Mouse (Mus musculus) hindbrain, embryonic 16.5 days (tissue): ENCODE data around the gene Ly6g5c. TPM values are rescaled to one million over a fixed set of nuclear protein-coding genes. Genes with fewer than 3 reads are reported as not detected.

Experiments used
- ATAC-seq: fragments of 200-750 bp; cut with Nextera tagmentation; 2 replicates; pipeline ENCODE4 v1.8.0; 2017; ENCODE audit warnings: moderate TSS enrichment, moderate library complexity
- H3K27ac ChIP-seq: fragments of 300-500 bp; sonication (generic); 2 replicates; pipeline ENCODE4 v1.5.1; 2014; ENCODE audit warnings: low read depth, mild to moderate bottlenecking, control low read depth, low read length, moderate library complexity
- H3K27me3 ChIP-seq: fragments of 300-500 bp; sonication (generic); replicated peaks from 2 replicates; pipeline ENCODE4 v1.6.1; 2014; ENCODE audit warnings: low read length; ENCODE audit not compliant: control insufficient read depth, insufficient read depth
- H3K36me3 ChIP-seq: fragments of 300-500 bp; sonication (generic); 2 replicates; pipeline ENCODE4 v1.6.1; 2014; ENCODE audit warnings: mild to moderate bottlenecking, low read length, moderate library complexity, mixed read lengths; ENCODE audit not compliant: control insufficient read depth, insufficient read depth
- H3K4me1 ChIP-seq: fragments of 300-500 bp; sonication (generic); 2 replicates; pipeline ENCODE4 v1.6.1; 2014; ENCODE audit warnings: low read depth, low read length; ENCODE audit not compliant: control insufficient read depth, insufficient read depth
- H3K4me2 ChIP-seq: fragments of 300-500 bp; sonication (generic); 2 replicates; pipeline ENCODE4 v1.6.1; 2014; ENCODE audit warnings: mild to moderate bottlenecking, low read length, control low read depth, moderate library complexity
- H3K4me3 ChIP-seq: fragments of 300-500 bp; sonication (generic); 2 replicates; pipeline ENCODE4 v1.5.1; 2014; ENCODE audit warnings: mild to moderate bottlenecking, low read length, control low read depth, moderate library complexity
- H3K9ac ChIP-seq: fragments of 300-500 bp; sonication (generic); 2 replicates; pipeline ENCODE4 v1.6.1; 2014; ENCODE audit warnings: low read depth, mild to moderate bottlenecking, control low read depth, low read length, moderate library complexity
- H3K9me3 ChIP-seq: fragments of 300-500 bp; sonication (generic); 2 replicates; pipeline ENCODE4 v1.6.1; 2014; ENCODE audit warnings: mild to moderate bottlenecking, low read length, moderate library complexity; ENCODE audit not compliant: control insufficient read depth
- WGBS: fragments of 180-500 bp; shearing (Covaris S2); extraction: QIAGEN DNeasy Blood & Tissue Kit; methylation state at CpG from one replicate; pipeline ENCODE4 v1.1.7; 2014; 5-methylcytosine and 5-hydroxymethylcytosine counted together
- polyA plus RNA-seq: library from polyadenylated mRNA; unstranded; fragments of >200 nt; fragmentation: Nextera tagmentation; extraction: Ambion mirVana; gene quantifications from 2 replicates; pipeline ENCODE4 v1.2.1, GENCODE M21; 2015

Ly6g5c gene
- polyA plus RNA-seq, 1 experiment from 2014 or later: not detected

DNA sequence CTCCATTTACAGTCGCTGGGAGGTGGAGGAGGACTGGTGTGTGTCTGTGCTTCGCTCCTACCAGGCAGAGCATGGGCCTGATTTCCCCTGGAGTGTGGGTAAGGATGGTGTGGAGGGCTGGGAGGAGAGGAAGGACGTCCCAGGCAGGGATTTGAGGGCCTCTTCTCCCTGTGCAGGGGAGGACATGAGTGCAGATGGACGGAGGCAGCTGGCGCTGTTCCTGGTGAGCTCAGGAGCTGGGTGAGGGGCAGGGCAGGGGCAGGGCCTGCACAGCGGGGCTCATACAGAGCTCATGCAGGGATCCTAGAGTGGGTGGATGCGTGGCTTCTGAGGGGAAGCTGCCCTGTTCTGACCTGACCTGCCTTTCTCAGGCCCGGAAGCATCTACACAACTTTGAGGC is 5.8 kb upstream of the Ly6g5c start:
- 71% methylated on average over 8 of the region's 8 CpGs for WGBS
- H3K27me3 ChIP-seq: no peaks in the 10 kb centered on the region
- H3K4me3 ChIP-seq: no peak overlapping the region
- ATAC-seq: no peak
- peaks cover 3% of the 10 kb centered on the region for H3K4me1 ChIP-seq
- H3K36me3 ChIP-seq: peaks cover 45% of the 10 kb centered on the region
- H3K9ac ChIP-seq: no peak overlapping the region
- no peak overlapping the region for H3K4me2 ChIP-seq
- H3K27ac ChIP-seq: no peak overlapping the region
- H3K9me3 ChIP-seq: no peaks in the 10 kb centered on the region

DNA sequence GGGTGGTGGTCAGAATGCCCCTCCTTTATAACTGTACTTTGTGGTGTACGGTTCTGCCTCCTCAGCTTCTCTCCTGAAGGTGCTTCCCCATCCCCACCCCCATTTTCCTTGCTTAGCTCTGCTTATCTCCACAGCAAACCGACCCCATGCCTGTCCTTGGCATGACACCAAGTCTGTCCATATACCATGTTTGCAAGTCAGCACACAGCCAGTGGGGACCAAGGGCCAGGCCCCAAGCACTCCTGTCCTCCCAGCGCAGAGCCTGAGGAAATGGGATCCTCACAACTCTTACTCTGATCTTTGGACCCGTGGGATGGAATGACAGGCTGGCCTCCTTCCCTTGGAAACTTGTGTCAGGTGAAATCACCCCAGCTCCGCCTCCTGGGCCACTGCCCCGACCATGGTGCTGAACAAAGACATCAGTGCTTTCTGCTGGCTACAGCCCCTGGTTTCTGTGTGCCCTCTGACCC is 4.8 kb upstream of the Ly6g5c start:
- ATAC-seq: no peak
- Histone ChIP-seq H3K4me3 (no peak overlapping the region), H3K4me1 (peaks cover 3% of the 10 kb centered on the region), H3K4me2 (no peak overlapping the region), H3K9me3 (no peaks in the 10 kb centered on the region), H3K36me3 (peaks cover 44% of the 10 kb centered on the region), H3K27me3 (no peaks in the 10 kb centered on the region), H3K27ac (no peak overlapping the region), H3K9ac (no peak overlapping the region)
- WGBS: 70% methylated on average over 6 of the region's 6 CpGs

DNA sequence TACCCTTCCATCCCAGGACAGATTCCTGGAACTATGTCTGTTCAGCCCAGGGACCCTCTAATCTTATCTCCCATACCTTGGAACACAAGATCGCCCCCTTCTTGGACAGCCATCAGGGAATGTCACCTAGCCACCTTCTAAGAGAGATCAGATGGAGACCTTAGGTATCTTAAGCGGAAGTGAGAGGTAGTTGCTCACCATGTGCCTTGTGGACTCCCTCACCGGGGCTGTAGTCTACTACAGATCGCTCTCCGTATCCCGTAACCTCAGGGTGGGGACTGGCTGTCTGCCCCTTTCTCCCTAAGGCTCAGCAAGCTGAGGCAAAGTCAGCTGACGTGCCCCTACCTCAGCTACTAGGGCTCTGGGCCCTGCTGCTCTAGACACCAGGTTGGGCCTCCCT is 4.0 kb upstream of the Ly6g5c start:
- peaks cover 3% of the 10 kb centered on the region for H3K4me1 ChIP-seq
- H3K27ac ChIP-seq: no peak overlapping the region
- no peak overlapping the region for H3K9ac ChIP-seq
- H3K4me2 ChIP-seq: no peak overlapping the region
- no peaks in the 10 kb centered on the region for H3K9me3 ChIP-seq
- ATAC-seq: no peak
- H3K4me3 ChIP-seq: no peak overlapping the region
- H3K36me3 ChIP-seq: peaks cover 38% of the 10 kb centered on the region
- H3K27me3 ChIP-seq: no peaks in the 10 kb centered on the region
- 93% methylated on average over 7 of the region's 7 CpGs for WGBS

DNA sequence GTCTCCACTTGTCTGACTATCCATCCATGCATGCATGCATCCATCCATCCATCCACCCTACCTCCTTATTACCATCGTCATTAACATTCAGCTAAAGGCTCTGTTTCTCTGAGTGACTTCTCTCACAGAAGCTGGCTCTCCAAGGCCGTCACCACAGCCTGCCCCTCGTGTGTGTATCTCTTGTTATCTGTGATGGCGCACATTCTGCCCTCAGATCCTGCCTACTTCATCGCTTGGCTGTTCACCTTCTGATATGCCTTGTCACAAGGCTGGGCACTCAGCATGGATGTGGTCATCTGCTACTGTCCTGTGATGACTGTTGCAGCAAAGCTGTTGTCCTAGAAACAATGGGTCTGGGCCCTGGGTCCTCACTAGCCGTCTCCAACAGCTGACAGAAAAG is 3.3 kb upstream of the Ly6g5c start:
- no peak for ATAC-seq
- no peak overlapping the region for H3K27ac ChIP-seq
- no peak overlapping the region for H3K4me2 ChIP-seq
- H3K27me3 ChIP-seq: no peaks in the 10 kb centered on the region
- 77% methylated on average over 6 of the region's 6 CpGs for WGBS
- peaks cover 3% of the 10 kb centered on the region for H3K4me1 ChIP-seq
- no peak overlapping the region for H3K9ac ChIP-seq
- H3K4me3 ChIP-seq: no peak overlapping the region
- H3K9me3 ChIP-seq: no peaks in the 10 kb centered on the region
- H3K36me3 ChIP-seq: peaks cover 37% of the 10 kb centered on the region

DNA sequence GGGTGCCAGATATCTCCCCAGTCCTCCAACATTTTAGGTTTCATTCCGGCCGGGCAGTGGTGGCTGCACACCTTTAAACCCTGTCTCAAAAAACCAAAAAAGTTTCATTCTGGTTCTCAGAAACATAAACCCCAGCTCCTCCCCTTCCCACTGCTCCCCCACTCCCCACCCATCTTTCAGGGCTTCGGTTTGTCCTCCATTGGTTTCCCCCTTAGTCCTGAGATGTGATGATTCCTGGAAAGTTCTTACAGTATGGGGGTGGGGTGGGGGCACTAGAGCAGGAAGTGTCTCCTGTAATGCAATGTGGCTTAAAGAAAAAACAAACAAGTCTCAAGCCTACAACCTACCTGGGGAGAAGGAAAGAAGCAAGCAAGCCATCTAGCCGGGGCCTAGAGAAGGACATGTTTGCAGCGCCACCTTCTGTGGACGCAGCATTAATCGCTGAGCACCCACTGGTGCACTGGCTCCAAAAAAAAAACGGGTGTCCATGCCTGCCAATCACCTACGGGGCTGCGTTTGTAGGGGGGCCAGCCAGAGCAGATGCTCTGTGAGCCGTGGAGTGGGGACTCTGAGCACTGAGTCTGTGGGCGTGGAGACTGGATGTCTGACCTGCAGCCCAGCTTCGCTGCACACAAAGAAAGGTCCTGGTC is 2.2 kb upstream of the Ly6g5c start:
- peak overlapping the region; percentile 57; the same call in 1 of the 2 replicates for H3K9ac ChIP-seq
- H3K27ac ChIP-seq: 0 out of 2 replicates have a peak overlapping the region, but pooled peaks have one; percentile 27
- H3K4me1 ChIP-seq: peaks cover 3% of the 10 kb centered on the region
- 0 out of 2 replicates have a peak overlapping the region, but pooled peaks have one; percentile 10 for H3K4me3 ChIP-seq
- H3K9me3 ChIP-seq: no peaks in the 10 kb centered on the region
- 25% methylated on average over 13 of the region's 13 CpGs for WGBS
- peak overlapping the region; percentile 44 for H3K4me2 ChIP-seq
- H3K36me3 ChIP-seq: peaks cover 27% of the 10 kb centered on the region
- ATAC-seq: 0 out of 2 replicates have a peak, but pooled peaks have one; percentile 18
- no peaks in the 10 kb centered on the region for H3K27me3 ChIP-seq

DNA sequence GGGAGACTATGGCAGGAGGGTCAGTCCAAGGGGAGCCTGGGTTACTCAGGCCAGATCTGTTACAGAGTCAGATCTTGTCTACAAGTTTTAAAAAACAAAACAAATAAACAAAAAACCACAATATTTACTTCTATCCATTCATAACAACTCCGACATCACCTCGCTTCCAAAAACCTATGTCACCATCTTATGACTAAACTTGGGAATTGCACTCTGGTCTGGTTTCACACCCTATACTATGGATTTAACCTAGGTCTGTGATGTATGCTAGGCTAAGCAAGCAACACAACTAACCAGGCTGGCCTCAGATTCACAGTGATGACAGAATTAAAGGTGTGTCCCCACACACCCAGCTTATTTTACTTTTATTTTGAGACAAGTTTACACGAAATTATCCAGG is 1.6 kb upstream of the Ly6g5c start:
- Histone ChIP-seq H3K4me1 (peaks cover 3% of the 10 kb centered on the region), H3K4me2 (no peak overlapping the region), H3K9ac (no peak overlapping the region), H3K4me3 (no peak overlapping the region), H3K27me3 (no peaks in the 10 kb centered on the region), H3K27ac (no peak overlapping the region), H3K36me3 (peaks cover 21% of the 10 kb centered on the region), H3K9me3 (no peaks in the 10 kb centered on the region)
- WGBS: 54% methylated on average over 3 of the region's 3 CpGs
- ATAC-seq: peak; percentile 57; the same call in 1 of the 2 replicates

DNA sequence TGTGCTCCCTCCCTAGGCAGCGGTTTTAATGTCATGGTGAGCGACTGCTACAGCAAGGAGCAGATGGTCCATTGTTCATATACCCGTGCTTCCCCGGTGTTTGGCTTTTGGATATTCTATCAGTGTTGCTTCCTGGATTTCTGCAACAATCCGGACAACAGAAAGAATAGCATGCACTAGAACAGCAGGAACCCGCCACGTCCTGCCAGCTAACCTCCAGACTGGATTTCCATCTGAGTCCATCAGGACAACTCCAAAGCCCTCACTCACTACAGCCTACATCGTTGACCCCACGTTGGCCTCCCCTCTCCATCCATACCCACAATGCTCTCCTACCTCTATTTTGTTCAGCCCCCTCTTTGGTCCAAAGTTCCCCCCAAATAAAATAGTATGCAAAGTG is 3.7 kb downstream of the Ly6g5c start:
- no peak overlapping the region for H3K4me3 ChIP-seq
- H3K4me1 ChIP-seq: no peaks in the 10 kb centered on the region
- ATAC-seq: no peak
- no peaks in the 10 kb centered on the region for H3K27me3 ChIP-seq
- WGBS: 62% methylated on average over 9 of the region's 9 CpGs
- H3K9me3 ChIP-seq: no peaks in the 10 kb centered on the region
- no peak overlapping the region for H3K9ac ChIP-seq
- no peak overlapping the region for H3K4me2 ChIP-seq
- H3K36me3 ChIP-seq: peaks cover 6% of the 10 kb centered on the region
- H3K27ac ChIP-seq: no peak overlapping the region

DNA sequence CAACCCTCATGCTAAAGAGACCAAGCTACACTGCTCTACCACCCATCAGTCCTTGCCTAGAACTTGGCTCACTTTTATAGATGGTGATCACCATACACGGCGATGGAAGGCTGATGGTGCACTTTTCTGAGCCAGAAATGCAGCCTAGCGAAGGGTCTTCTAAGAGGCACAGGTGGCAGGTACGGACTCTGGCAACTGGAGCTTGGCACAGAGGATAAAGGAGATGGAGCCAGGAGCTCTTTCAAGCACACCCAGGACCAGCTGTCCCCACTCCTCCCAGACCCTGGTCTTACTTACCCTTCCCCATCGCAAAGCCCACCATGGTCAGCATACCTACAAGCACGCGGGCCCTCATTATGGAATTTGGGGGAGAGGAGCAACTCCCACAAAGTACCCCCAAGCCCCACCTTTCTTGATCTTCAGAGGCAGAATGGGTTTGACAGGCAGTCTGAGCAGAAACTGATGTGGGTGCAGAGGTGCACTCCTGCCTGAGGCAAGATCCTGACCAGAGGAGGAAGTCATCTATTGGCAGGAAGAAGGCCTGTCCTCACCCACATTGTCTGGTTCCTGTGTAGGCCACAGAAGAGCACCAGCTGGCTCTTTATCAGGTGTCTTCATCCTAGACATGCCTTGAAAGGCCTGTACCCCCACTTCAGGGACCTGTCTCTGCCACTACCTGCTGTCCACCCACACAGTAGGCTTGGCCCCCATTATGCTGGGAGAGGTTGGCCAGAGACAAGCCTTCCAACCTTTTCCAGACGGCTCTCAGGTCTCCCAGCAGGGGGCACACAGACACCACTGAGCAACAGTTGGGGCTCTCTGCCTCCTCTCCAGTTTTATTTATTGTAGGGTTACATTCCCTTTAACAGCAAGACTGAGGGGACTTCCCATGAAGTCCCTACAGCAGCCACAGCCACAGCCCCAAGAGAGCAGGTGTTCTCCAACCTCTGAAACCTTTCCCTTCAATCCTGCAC is 7.3 kb downstream of the Ly6g5c start, which contains the start of gene Ly6g5b:
Gene Ly6g5b, minus strand, starts transcription at position 383 of the 974 bp plus-strand sequence.
- Histone ChIP-seq H3K4me1 (peaks cover 8% of the 10 kb centered on the region), H3K9me3 (no peaks in the 10 kb centered on the region), H3K36me3 (peaks cover 22% of the 10 kb centered on the region), H3K27ac (no peak within 1 kb of the TSS), H3K27me3 (no peaks in the 10 kb centered on the region), H3K4me2 (no peak within 1 kb of the TSS), H3K9ac (no peak within 1 kb of the TSS; the same call in 1 of the 2 replicates), H3K4me3 (no peak within 1 kb of the TSS)
- ATAC-seq: no peak
- 85% methylated on average over 8 of the region's 8 CpGs for WGBS

DNA sequence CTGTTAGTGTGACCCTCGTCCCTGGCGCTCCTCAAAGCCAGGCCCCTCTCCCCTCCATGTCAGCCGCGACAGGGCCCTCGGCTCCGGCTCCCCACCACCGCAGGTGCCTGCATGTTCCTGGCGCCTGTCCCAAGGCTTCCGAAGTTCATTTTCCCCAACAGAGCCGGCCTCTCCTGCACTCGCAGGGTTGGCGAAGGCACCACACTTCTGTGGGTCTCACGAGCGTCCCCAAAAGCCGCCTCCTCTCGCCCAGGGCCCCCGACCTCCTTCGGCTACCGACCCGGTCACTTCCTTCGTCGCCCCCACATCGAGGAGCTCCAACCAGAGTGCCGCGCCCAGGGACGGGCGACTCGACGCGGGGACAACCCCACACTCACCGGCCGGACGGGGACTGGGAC is 12.7 kb downstream of the Ly6g5c start:
- H3K36me3 ChIP-seq: peaks cover 22% of the 10 kb centered on the region
- peak overlapping the region; percentile 95 for H3K9ac ChIP-seq
- peak overlapping the region; percentile 82 for H3K27ac ChIP-seq
- H3K4me1 ChIP-seq: peaks cover 22% of the 10 kb centered on the region
- H3K27me3 ChIP-seq: no peaks in the 10 kb centered on the region
- no peaks in the 10 kb centered on the region for H3K9me3 ChIP-seq
- ATAC-seq: peak; percentile 1; the same call in 1 of the 2 replicates
- under 1% methylated on average over 32 of the region's 33 CpGs for WGBS
- peak overlapping the region; percentile 83 for H3K4me2 ChIP-seq
- peak overlapping the region; percentile 94 for H3K4me3 ChIP-seq
